Mouse (Mus musculus) liver, adult 10 weeks (tissue): ENCODE measurements around the gene Gm498. TPM values are rescaled to one million over a fixed set of nuclear protein-coding genes. Genes with fewer than 3 reads are reported as not detected.

Source experiments
- polyA plus RNA-seq: library from polyadenylated mRNA; stranded (reverse); fragments of 350-450 nt; fragmentation: Illumina TruSeq; extraction: RNeasy Lipid Tissue Mini Kit (QIAGEN cat#74804); gene quantifications from one replicate; pipeline ENCODE4 v1.2.3, GENCODE M21; 2014; ENCODE audit warnings: low read depth, low replicate concordance

The Gm498 gene
- polyA plus RNA-seq, result not detected

DNA sequence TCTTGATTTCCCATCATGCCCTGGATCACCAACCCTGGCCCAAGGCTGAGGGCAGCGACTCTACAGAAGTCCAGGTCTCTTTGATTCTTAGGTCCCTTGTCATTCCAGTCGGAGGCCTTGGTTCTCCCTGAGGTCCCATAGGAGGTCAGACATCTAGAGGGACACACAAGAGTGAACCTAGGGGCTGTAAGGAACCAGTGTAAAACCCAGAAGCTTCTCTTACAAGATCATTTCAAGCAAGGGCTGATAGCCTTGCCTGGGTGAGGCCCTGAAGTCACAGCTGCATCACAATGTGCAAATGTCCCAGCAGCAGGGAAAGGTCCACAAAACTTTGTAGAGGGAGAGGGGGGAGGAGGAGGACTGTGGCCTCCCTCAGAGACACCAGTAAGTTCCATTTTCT is at the start of gene Gm498:
Gene Gm498, plus strand, starts transcription at position 301 of the 400 bp plus-strand sequence.

DNA sequence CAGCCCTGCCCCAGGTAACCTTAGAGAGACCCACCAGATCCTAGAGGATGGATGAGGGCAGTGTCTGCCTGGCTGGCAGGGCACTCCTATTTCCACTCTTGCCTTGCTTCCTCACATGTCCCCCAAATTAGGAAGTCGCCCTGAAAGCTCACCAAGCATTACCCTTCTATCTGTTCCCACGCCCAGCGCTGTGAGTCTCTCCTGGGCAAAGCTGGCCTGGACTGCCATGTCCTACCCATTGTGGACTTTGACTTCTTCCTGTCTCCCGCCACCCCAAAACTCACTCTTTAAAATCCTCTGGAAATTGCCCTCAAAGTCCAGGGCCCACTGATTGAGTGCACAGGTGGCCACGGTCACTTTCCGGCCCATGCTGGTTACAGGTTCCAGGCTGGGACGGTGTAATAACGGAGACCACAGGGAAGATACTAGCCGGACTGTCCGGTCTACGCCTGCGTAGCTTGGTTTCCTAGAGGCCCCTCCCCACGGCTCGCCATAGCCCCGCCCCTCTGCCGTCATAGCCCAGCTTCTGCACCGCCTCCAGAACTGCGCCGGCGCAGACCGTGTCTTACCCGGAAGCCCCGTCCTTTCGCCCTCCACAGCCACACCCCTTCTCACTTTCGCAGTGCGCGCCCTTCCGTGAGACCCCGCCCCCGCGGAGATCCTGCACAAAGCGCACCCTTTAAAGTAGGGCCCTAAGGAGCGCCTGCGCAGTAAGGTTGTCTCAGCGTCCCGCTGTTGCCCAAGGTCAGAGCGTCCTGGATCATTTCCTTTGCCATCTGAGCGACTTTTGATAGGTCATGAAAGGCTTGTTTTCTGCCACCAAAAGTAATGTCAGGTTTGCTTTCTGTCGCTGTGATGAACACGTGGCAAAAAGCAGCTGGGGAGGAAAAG is 44.0 kb upstream of the Gm498 start, which contains the start of the genes Nadsyn1 and Dhcr7:
Gene Nadsyn1, minus strand, starts transcription at position 475 of the 891 bp plus-strand sequence.
Gene Dhcr7, plus strand, starts transcription at position 771 of the 891 bp plus-strand sequence.

Other genes starting within 250 kb of the Gm498 start
- 0.93 TPM for gene Tnfrsf26, start 238.1 kb upstream of the Gm498 start, polyA plus RNA-seq
- gene Tnfrsf22, start 217.2 kb upstream of the Gm498 start, polyA plus RNA-seq, result 1.2 TPM
- gene Tnfrsf23, start 181.0 kb upstream of the Gm498 start, polyA plus RNA-seq, result 0.45 TPM
- 0.26 TPM for gene Osbpl5, start 109.9 kb upstream of the Gm498 start, polyA plus RNA-seq
- gene Mrgprg, start 99.8 kb upstream of the Gm498 start, polyA plus RNA-seq, result not detected
- gene Mrgpre, start 82.3 kb upstream of the Gm498 start, polyA plus RNA-seq, result 0.21 TPM
- gene Nadsyn1, start 44.0 kb upstream of the Gm498 start, polyA plus RNA-seq, result 14.1 TPM
- 30.8 TPM for gene Dhcr7, start 43.7 kb upstream of the Gm498 start, polyA plus RNA-seq
- 3.5 TPM for gene Shank2, start 135.1 kb downstream of the Gm498 start, polyA plus RNA-seq